Mouse (Mus musculus) frontal cortex, postnatal 10 days (tissue): Measurements from ENCODE around the gene Tmem107.

Experiments used
- DNase-seq, 2 experiments: peaks; one replicate each; pipeline ENCODE4 v3.0.0; 2022; ENCODE audit warnings: low spot score in 2 of 2, mixed read lengths in 1 of 2

Gene Tmem107

DNA sequence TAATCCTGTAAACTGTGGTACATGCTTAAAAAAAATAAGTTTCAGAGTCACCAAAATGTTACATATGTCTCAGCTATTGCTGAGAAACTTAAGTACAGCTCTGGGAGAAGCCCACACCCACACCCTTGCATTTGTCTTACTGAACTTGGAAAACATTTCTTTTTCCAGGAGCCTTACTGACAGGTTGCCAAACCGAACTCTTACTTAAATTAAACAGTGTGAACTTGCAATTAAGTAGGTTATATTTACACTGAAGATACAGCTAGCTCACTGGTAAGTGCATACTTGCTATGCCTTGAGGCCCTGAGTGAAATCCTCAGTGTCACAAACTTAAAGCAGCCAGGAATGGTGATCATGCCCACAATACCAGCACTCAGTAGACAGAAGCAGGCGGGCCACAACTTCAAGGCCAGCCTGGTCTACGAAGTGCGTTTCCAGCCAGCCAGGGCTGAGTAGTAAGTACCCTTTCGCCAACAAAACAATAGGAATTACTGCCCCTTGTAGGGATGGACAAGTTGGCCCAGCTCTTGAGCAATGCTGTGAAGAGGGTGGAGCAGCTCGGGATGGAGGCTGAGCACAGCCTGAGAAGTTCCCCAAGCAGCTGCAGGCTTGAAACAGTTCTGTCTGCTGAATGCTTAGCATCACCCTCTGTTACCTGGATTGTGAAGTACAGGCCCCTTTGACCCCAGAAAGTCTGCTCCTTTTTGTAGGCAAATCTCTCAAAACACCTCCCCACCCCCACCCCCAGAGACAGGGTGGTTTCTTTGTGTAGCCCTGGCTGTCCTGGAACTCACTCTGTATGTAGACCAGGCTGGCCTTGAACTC is 3.6 kb downstream of the Tmem107 start:
- DNase-seq: no peak

DNA sequence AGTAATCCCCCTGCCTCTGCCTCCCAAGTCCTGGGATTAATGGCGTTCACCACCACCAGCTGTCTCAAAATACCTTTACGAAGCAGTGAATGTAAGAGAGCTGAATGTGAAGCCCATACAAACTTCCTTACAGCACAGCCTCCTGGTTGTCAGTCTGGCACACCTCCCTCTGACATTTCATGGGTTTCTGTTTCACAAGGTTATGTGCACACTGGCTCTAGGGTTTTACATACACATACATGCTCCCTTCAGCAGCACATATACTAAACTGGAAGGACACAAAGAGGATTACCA is 4.1 kb downstream of the Tmem107 start:
- no peak for DNase-seq

DNA sequence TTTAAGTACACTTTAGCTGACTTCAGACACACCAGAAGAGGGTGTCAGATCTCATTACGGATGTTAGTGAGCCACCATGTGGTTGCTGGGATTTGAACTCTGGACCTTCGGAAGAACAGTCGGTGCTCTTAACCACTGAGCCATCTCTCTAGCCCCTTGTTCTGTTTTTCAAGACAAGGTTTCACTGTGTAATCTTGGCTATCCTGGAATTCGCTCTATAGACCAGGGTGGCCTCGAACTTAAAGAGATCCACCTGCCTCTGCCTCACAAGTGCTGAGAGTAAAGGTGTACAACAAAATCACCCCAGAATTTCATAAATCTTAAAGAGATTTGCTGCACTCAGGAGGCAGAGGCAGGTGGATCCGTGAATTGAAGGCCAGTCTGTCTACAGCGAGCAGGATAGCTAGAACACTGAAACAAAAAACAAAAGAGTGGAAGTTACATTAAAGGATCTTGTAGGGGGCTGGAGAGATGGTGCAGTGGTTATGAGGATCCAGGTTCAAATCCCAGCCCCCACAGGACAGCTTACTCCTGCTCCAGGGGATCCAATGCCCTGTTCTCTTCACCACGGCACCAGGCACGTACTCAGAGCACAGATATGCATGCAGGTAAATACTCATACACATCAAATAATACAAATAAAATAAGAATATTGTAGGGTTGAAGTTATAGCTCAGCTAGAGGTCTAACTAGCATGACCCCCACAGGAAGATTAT is 5.3 kb downstream of the Tmem107 start:
- no peak for DNase-seq

DNA sequence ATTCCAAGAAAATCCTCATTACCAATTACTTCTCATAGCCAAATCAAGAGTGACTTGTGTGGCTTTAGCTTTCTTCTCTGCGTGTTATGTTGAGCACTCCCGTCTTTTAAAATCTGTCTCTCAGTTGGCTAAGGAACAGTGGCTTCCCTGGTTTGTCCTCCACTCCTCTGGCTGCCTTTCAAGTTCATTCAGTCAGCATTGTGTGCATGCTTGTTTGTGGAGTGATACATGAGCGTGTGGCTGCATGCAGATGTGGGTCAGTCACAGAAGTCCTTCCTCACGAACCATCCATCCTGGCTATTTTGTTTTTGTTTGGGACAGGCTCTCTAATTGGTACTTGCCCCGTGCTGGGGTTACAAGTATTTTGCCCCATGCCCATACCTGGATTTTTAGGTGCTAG is 6.0 kb downstream of the Tmem107 start:
- DNase-seq: no peak

DNA sequence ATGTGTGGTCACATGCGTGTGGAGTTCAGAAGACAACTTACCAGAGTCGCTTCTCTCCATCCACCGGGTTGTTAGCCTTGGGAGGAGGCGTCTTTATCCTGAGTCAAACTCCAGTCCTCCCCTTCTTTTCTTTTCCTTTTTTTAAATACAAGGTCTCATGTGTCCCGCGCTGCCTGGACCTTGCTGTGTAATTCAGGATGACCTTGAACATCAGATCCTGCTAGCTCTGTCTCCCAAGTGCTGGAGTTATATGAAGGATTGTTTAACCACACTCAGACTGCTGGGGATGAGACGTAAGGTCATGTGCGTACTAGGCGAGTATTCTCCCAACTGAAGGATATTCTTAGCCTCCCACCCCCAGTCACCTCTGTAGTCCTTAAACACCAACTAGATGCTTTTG is 6.7 kb downstream of the Tmem107 start:
- no peak for DNase-seq

DNA sequence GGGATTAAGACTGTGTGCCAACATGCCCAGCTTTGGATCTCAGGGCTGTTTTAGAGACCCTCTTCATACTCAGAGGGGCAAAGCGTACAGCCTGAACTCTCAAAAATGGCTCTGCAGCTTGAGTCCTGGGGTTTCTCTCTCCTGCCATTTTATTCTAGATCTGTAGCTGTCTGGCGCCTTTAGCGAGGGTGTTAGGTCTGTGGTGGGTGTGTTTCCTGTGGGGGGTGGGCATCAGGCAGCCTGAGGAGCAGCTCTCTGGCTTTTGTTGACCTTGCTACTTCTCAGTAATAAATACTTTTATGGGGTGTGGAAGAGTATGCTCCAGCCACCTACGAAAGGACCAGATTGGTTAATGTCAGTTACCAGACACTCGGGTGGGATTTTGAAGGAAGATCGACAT is 7.4 kb downstream of the Tmem107 start:
- DNase-seq: no peak

DNA sequence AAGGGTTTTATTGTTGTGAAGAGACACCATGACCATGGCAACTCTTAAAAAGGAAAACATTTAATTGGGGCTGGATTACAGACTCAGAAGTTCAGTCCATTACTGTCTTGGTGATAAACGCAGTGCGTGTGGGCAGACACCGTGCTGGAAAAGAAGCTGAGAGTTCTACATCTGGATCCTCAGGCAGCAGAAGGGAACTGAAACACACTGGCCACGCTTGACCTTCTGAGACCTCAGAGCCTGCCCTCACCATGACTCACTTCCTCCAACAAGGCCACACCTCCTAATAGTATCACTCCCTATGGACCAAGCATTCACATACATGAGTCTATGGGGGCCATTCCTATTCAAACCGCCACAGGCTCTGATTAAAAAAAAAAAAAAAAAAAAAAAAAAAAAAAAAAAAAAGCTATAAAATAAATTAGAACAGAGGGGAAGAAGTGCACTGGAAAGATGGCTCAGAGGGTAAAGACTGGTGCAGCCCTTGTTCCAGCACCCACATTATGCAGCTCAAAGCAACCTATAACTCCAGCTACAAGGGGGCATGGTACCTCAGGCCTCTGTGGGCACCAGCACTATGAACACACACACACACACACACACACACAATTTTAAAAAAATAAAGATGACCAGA is 8.3 kb downstream of the Tmem107 start:
- DNase-seq: no peak

DNA sequence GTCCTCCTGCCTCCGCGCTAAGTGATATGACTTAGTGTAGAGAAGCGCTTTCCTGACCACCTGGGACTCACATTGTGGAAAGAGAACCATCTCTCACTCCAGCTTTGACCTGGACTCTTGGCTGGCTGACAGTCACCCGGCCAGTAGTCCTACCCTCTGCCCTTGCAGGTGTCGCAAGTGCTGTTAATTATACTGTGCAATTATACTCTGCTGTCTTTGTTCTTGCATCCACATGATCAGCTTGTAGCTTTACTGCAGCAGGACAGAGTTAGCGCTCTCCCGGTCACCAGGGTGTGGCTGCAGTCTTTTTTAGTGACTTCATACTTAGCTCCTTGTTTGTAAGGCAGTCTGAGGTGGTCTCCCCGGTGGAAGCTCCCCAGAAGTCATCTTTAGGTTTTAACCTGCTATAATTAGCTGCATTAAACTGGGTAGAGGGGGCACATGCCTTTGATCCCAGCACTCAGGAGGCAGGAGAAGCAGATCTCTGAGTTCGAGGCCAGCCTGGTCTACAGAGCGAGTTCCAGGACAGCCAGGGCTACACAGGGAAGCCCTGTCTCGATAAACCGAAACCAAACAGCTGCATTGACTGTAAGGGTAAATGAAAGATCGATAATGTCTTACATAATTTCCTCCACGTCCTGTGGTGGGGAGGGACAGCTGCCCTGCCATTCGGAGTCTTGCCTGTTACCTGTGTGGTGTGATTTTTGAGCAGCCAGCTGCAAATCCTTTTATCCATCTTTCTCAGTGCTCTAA is 9.7 kb downstream of the Tmem107 start:
- DNase-seq: no peak

DNA sequence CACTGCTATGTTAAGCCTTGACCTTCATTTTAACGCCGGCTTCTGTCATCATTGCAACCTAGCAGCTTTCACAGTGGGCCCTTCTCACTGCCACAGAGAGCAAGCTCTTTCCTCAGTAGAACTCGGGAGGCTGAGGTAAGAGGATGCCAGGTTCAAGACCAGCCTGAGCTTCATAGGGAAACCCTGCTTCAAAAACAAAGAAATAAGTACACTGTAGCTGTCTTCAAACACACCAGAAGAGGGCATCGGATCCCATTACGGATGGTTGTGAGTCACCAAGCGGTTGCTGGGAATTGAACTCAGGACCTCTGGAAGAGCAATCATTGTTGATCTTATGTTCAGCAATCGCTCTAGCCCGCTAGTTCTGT is 10.2 kb downstream of the Tmem107 start:
- DNase-seq: no peak

DNA sequence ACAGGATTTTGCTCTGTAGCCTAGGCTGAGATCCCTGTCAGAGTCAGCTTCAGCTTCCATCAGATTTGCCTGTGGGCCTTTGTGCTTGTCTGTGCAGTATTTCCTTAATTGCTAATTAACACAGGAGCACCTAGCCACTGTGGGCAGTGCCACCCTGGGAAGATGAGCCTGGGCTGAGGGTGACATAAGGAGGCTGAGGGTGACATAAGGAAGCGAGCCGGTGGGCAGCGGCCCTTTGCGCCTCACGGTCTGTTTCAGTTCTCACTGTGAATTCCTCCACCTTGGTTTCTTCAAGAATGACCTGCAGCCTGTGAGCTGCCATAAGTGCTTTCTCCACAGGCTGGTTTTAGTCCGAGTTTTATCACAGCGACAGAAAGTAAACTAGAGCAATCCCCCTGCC is 11.0 kb downstream of the Tmem107 start:
- no peak for DNase-seq

DNA sequence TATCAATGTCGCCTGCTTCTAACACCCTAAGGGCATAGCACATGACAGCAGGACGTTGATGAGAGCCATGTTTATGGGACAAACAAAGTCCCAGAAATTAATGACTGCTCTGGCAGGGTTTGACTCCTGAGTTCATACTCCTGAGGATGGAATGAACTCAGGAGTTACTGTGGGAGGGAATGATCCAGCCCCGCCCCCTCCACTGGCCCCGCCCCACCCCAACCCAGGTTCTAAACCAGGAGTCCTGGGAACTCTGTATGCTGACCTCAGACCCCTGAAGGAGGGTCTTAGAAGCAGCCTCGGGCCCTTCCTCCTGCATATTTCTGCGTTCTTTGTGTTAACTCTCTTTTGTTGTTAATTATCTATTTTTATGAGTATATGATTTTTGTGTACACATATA is 15.0 kb downstream of the Tmem107 start:
- DNase-seq: no peak

DNA sequence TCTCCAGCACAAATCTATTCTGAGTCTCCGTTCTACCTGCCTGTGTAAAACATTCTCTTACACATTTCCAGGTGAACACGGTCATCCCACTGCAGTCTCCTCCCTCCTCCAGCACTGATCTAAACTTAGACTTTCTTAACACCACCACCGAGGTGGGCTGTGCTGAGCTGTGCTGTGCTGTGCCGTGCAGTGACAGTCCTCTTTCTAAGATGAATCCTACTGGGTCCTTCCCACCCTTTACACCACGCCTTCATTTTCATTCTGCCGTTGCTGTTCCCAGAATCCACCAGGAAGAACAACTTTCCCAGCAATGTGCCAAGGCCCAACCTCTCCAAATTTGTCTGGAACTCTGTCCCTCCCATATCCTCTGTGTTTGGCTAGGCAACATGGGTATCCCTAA is 15.8 kb downstream of the Tmem107 start:
- DNase-seq: peak in 1 of 2 experiments; percentile 58

DNA sequence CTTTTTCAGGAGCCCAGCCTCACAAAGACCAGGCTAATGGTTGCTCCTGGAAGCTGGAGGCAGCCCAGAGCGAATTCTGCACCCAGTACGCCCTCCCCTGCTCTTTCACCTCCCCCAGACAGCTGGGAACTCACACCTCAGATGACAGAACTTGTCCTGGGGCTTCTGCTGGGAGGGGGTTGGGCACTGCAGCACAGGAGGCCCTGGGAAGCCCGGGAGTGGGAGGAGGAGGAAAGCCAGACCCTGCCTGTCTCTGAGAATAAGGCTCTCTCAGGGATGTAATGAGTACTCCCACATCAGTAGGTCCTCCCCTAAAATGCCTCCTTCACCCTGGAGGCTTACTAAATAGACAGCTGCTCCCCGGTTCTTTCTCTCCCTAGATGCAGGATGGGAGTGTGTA is 16.5 kb downstream of the Tmem107 start:
- peak in 1 of 2 experiments; percentile 65 for DNase-seq

DNA sequence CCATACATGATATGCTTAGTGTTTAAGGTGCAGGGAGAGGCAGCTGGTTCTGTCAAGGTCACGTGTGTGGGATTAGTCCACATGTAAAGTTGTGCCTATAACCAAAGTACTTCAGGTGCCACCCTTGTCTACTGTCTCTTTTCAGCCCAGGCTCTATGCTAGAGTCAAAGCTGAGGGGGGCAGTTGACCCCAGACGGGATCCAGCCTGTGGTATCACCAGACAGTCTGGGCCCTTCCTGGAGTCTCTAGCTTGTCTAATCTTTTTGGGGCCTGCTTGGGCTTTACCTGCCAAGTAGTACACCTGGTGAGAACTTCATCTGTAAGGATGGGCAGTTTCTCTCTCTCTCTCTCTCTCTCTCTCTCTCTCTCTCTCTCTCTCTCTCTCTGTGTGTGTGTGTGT is 17.0 kb downstream of the Tmem107 start:
- no peak for DNase-seq

DNA sequence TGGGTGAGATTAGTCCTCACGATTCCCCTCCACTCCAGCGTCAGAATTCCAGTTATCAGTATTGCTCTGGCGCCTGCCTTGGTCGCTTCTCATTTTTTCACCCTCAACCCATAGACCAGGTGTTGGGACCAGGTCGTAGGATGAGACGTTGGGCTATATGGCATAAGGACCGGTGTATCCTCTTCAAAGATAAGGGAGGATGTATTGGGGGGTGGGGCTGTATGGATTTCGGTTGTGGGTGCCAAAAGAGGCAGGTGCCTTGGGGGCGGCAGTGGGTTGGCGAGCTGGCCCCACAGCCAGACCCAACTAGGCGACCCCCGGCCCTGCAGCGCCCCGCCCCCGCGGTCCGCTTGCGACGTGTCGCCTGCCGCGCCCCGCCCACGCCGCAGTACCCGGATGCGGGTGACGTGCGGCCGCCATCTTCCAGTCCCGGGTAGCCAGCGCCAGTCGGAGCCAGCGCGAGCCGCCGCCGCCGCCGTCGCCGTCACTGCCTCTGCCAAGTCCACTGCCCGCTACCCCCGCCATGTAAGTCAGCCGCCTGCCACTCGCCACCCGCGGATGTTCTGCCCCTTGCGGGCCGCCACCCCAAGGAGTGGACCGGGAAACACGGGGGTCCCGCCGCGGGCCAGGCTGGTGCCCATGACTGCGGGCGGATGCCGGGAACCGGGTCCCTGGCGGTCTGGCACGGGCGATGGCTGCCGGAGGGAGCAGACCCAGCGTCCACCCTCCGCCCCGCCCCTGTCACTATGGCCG is 17.7 kb downstream of the Tmem107 start, which contains the start of gene Vamp2:
Gene Vamp2 (plus strand): TSS at position 388 of the 753 bp plus-strand sequence.
- DNase-seq: peak; percentile 92 to 93

DNA sequence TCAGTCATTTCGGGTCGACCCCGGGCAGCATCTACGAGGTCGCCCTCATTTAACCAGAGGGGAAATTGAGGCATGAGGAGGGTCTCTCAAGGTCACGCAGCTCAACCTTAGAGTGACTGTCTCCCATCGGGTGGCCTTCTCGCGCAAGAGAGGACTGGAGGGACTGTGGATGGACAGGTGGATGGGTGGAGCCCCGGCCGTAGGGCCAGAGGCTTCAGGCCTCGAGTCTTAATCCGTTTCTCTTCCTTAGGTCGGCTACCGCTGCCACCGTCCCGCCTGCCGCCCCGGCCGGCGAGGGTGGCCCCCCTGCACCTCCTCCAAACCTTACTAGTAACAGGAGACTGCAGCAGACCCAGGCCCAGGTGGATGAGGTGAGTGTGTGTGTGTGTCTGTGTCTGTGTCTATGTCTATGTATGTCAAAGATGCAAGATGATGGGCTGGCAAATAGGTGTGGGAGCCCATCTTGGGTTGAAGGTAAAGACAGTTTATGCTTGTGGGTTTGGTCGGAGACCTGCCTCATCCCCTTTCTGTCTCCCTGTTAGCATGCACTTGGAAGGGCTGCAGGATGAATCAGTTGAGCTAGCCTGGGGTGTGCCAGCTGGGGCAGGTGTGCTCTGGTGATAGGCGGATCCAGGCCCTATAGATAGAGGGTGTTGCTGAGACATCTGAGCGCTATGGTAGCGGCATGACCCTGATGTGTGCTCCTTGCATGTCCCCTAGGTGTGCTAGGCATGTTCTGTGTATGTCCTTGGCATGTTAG is 18.4 kb downstream of the Tmem107 start:
- peak in 1 of 2 experiments; percentile 36 for DNase-seq

DNA sequence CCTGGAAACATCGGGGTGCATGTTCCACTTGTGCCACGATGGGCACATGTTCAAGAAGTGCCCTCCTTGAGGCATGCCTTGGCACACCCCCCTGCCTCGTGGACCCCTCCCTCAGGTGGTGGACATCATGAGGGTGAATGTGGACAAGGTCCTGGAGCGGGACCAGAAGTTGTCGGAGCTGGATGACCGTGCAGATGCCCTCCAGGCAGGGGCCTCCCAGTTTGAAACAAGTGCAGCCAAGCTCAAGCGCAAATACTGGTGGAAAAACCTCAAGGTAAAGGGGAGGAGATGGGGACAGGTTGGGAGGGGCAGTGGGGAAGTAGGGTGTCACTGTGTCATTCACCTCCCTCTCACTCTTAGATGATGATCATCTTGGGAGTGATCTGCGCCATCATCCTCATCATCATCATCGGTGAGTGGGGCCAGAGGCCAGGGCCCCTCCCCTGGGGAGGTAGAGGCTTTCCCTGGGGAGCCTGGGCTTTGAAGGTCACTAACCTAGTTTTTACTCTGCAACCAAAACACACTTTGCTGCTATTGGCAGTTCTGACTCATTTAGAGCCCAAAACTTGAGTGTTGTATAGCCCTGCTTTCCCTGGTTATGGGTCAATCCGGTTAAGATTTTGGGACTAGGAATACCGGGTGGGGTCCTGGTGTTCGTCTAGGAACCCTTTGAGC is 19.1 kb downstream of the Tmem107 start:
- DNase-seq: peak in 1 of 2 experiments; percentile 35

DNA sequence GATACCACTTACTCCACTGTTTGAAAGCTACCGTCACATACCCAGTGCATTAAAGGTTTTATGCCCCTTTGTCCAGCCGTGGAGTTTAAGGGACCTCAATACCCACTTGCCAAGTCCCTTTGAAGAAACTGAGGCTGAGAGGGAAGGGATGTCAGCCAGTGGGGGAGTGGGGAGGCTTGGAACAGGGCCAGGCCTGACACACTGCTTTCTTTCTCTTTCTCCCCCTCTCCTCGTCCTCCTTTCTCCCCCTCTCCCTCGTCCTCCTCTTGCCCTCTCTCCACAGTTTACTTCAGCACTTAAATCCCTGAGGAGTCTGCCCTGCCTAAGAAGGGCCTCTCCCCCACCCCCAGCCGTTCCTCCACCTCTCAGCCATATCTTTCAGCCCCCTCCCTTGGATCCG is 19.8 kb downstream of the Tmem107 start:
- DNase-seq: no peak

DNA sequence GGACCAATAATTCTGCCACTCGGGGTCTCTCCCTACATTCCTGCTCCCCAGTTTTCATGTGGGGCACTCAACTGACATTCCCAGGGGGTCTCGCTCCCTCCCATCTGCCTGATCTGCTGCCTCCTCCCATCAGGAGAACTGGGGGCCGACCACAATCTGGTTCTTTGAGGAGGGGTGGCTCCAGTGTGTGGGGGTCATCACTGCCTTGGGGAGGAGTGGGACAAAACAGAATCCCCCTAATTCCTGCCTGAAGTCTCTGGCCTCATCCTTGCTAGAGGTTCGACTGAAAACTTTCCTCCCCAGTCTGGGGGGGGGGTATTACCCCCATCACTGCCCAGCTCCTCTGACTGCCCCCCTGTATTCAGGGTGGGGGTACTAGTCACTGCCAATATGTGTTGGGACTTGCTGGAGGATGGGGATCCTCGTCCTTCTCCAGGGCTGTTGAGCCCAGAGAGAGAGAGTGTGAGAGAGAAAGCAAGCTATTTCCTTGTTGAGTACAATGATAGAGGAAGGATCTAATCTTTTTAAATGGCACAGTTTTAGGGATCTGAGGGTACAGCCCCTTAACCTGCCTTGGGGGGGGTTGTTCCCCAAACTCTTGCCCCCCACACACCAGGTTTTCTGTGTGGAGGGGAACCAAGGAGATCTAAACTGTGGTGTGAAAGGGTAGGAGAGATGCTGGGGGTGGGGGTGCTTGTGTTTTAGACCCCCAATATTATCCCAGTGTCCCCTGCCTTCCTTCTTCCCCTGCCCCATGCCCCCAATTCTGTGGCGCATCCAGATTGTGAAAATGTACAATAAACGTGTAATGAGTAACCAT is 21.2 kb downstream of the Tmem107 start:
- DNase-seq: no peak
